Mouse (Mus musculus): ENCODE measurements around the gene Gstm4.
"Not testable (repeated sequence)": the region's sequence is repeated elsewhere in the genome, so short reads cannot be mapped to it uniquely, and the experiment has no call there.

The Gstm4 gene

GRCm38 (mm10) chr3:108069231-108069870 lies 24.7 kb upstream of the Gstm4 start:
- DNase-seq: no peak

DNA sequence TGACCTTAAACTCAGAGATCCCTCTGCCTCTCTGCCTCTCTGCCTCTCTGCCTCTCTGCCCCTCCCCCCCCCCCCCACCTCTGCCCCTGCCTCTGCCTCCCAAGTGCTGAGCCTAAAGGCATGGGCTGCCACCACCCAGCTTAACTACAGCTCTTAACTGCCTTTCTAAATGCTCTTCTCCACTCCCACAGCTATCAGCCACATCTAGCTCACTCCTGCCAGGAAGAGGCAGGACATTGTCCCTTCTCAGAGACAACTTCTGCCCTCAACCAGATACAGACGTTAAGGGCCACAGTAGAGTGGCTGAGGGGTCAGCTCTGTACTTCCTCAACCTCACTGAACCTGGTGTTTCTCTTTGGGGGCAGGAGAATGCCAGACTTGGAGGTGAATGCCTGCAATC lies 24.1 kb upstream of the Gstm4 start:
- DNase-seq: no peak

DNA sequence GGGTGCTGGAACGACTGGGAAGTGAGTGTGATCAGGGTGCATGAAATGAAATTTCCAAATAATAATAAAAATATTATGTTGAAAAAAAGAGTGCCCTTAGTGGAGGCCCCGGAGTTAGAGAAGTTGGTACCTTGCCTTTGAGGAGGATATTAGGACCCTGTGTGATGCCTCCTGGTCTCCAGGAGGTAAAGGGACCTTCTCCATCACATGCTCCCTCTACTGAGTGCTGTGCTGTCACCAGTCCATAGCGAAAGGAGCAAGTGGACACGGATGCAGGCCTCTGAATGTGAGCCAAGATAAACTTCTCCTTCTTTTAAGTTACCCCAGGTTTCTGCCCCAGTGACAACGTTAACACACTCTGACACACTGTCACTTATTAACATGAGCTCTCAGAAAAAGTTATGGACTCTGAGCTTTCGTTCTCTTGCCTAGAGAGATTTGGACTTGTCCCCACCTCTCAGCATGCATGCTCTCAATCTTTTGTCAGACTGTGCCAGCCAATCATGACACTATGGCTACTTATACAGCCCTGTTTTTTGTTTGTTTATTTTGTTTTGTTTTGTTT lies 22.8 kb upstream of the Gstm4 start:
- no peak for DNase-seq

- DNase-seq: no peak
Observed at GRCm38 (mm10) chr3:108065551-108065950, 20.9 kb upstream of the Gstm4 start.

GRCm38 (mm10) chr3:108064672-108065071 lies 20.0 kb upstream of the Gstm4 start:
- DNase-seq: no peak

DNA sequence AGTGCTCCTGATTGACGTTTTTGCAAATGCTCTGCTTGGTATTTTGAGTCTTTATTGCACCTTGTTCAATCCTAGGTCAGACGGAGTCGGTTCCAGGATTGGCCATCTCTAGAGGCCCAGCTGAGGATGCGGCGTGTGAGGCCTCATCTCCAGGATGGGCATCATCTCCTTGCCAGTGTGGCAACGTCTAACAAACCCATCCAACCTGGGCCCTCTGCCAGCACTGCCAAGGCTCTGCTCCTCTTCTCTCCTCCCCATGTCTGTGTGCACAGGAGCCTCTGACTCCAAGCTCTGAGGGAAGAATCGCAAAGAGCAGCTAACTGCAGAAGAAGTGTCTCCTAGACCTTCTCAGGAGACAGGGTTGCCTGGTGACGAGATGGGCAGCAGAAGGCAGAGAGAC lies 18.0 kb upstream of the Gstm4 start:
- DNase-seq: no peak

DNA sequence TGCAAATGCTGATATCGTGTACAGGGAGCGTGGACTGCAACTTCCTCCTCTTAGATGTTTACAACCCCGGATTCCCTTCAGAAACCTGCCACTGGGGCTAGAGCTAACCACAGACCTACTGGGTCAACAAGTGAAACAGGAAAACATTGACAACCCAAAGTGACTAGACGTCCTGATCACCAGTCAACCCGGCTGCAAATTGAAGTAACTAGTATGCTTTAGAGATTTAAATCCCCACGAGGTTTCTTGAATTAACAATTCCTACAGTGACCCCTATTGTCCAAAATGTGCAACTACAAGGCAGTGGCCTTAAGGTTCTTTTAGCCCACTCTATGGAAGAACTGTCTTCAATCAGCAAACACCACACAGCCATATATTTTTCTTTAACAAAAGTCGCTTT lies 16.7 kb upstream of the Gstm4 start:
- peak; percentile 36 to 54 for DNase-seq

DNA sequence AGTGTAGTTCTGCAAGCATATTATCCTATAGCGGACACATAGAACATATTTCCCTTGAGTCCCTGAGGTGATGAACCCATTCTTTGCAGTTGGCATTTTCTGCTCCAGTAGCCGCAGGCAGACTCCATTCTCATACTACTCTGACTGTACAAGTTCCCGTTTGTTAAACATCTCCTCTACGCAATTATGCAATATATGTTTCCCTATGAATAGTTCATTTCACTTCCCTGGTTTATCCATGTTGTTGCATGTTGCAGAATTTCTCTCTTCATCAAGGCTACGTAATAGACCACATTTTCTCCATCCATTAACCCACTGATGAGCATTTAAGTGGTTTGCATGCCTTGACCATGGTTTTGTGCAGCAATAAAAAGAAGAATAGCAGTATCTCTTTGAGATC lies 5.8 kb upstream of the Gstm4 start:
- DNase-seq: no peak

DNA sequence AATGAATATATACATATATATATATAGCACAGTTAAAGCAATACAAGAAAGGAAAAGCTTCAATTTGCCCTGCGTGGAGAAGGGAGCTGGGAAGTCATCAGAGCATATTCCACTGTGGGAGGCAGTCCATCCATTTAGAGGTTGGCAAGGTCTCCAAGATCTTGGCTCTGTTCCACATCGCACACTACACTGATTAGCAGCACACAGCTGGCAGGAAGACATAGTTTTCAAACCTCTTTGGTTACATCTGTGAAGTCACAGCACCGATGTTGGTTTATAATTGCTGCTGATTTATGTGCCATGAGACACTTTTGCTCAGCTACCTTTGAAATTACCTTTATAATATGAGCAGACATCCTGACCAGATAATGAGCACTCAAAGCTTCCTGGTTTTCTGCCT lies 3.6 kb upstream of the Gstm4 start:
- no peak for DNase-seq

DNA sequence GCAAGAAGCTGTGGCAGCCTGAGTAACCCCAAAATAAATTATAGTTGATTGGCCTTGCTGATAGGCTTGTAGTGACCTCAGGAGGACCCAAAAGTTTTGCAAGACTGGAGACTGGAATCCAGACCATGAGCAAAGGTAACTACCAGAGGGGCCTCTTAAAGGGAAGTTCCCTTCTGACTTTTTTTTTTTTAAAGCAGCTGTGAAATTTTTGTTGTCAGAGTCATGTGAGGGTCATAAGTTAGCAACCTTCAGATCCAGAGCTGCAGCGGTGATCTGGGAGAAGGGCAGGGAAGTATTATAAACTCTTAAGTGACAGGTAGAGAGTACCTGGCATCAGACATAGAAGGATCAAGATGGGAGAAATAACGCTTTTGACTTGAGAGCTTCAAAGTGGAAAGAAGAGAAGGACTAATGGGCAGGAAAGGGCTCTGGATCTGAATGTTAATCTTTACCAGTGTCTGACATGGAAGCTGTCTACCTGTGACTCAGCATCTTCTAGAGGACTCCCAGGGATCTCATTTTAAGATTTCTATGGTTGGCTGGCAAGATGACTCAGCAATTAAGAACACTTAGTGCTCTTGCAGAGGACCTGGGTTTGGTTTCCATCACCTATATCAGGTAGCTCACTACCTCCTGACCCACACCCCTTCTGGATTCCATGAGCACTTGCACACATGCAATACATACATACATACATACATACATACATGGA lies 2.4 kb upstream of the Gstm4 start:
- no peak for DNase-seq

DNA sequence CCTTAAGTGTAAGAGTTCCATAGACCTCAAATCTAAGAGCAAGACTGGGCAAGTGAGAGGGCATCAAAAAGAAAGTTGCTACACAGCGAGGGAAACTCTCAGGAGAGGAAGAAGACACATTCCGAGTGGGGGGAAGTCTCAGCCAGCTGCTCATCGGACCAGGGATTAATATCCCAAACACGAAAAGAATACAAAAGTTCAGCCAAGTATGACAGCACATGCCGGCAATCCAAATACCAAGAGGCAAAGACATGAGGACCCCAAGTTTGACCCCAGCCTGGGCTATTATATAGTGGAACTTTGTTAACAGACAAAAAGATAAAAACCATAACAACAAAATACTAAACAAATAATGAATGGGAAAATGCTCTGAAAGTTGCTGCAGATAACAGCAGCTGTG lies 11.5 kb downstream of the Gstm4 start:
- DNase-seq: no peak

- DNase-seq: no peak
Observed at GRCm38 (mm10) chr3:108032113-108032512, 12.6 kb downstream of the Gstm4 start.

GRCm38 (mm10) chr3:108028641-108029365 lies 15.9 kb downstream of the Gstm4 start:
- no peak for DNase-seq

- DNase-seq: no peak
Observed at GRCm38 (mm10) chr3:108026597-108026996, 18.1 kb downstream of the Gstm4 start.

DNA sequence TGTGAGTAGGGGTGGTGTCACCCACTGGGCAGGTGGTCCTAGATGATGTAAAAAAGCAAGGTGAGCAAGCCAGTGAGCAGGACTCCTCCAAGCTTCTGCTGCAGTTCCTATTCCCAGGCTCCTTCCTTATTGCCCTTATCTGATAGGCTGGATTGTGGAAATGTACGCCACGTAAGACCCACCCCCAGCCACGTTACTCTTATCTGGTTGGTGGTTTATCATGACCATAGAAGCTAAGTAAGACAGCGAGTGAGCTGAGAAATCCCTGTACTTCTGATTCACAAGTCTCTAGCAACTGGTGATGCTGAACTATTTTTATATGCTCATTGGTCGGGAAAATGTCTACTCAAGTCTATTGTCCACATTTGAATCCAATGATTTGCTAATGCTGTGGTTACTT lies 18.6 kb downstream of the Gstm4 start:
- no peak for DNase-seq

DNA sequence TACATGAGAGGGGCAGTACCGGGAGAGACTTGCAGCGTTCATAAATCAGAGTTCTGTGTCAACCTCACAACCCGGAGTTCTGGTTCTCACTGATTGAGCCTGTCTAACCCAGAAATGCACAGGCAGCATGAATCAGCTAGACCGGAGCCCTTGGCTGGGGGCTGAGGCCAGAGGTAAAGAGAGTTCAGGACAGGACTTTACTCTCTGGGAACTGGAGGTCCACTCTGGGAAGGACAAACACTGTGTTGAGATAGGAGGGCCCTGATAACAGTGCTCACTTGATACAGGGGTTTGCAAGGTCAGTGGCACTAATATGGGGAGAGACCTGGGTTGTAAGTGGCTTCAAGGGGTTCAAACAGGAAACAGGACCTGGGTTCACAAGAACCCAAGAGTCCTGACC lies 19.4 kb downstream of the Gstm4 start:
- no peak for DNase-seq

DNA sequence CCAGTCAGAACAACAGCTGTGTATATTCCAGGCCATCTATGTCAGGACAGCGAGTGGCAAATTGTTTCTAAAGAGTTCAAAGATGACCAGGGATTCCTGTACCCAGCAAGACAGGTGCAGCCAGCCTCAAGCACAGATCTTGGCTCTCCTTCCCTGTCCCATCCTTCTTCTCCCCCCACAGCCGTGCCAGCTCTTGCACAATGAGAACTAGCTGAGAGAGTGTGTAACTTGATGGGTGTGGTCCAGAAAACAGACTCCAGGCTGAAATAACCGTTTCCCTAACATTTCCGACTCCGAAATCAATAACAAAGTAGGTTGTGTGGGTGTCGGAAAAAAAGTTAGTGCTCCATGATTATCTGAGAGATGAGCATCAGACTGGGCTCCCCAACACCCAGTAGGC lies 22.0 kb downstream of the Gstm4 start:
- DNase-seq: no peak

DNA sequence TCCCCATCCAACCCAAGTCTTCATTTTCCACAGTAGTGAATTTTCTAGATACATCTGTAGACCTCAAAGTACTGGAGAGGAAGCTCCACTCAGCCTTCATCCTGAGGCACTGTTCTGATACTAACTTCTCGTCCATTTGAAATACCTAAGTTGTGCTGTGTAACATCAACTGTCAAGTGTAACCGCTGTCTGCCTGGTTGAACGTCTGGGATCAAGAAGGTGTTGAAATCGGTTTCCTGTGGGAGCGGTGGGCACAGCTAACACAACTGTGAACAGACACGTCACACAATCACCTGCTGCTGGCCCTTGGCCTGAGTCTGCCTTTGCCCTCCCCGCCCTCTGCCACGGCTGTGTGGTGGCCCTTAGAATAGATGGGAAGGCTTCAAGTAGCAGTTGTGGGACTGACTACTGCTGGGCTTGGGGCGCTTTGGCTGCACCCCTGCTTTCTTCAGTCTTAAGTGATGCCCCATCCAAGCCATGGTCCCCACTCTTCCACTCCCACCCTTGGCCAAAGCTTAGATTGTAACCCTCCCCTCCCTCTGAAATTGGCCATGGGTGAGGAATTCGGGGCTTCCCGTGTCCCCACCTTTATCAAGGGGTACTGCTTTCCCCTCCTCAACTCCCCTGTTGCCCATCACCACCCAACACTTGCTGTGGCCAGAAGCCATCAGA lies 24.2 kb downstream of the Gstm4 start:
- not testable (repeated sequence) for DNase-seq

DNA sequence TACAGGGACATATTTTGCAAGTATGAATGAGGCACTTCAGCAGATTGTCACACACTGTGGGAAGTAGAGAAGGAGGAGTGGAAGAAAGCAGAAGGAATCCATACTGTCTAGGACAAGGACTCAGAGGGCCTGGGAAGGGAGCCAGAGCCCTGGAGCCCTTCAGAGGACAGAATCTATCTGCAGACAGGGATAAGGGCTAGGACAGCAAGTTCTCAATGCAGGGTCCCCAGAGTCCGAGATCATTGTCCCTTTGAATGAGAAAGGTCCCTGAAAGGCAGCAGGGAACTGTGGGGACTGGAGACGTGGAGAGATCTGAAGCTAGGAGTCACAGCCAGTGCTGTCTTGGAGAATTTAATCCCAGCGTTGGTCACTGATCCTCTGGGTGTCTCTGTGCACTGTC lies 25.5 kb downstream of the Gstm4 start:
- DNase-seq: not testable (repeated sequence)

- DNase-seq: no peak
Observed at GRCm38 (mm10) chr3:108018190-108018820, 26.4 kb downstream of the Gstm4 start.

- peak; percentile 88 to 91 for DNase-seq
Observed at GRCm38 (mm10) chr3:108017473-108018189, 27.1 kb downstream of the Gstm4 start, which contains the start of gene Gstm1. Gene Gstm1 (minus strand): TSS chr3:108017973.

DNA sequence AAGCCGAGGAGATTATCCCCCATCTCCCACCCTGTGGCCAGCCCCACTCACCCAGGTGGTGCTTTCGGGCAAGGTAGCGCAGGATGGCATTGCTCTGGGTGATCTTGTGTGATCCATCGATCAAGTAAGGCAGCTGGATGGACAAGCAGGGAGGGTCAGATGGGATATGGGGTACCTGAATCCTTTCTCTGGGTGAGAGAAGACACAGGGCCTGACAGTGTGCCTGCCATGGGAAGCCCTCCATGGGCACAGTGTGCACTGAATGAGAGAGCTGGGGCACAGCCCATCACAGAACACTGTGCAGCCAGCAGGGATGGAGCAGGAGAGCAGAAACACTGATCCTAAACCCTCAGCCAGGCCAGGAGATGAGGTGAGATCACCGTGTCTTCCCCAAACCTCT lies 28.2 kb downstream of the Gstm4 start:
- DNase-seq: not testable (repeated sequence)
